Mouse (Mus musculus) frontal cortex, postnatal 36 days (tissue): ENCODE measurements around the gene Hsd3b6.
"Not testable (repeated sequence)": the region's sequence is repeated elsewhere in the genome, so short reads cannot be mapped to it uniquely, and the experiment has no call there.

Experiments
- DNase-seq, 2 experiments: peaks; one replicate each; pipeline ENCODE4 v3.0.0; 2022; ENCODE audit warnings: low spot score in 2 of 2

Gene Hsd3b6

GRCm38 (mm10) chr3:98814101-98814670, at the start of gene Hsd3b6:
Gene Hsd3b6, minus strand, starts transcription at chr3:98814443.
- no peak for DNase-seq

- no peak for DNase-seq
These were observed 48.6 kb upstream of the Hsd3b6 start for GRCm38 (mm10) chr3:98862800-98863199.

- DNase-seq, result no peak
These were observed 45.3 kb upstream of the Hsd3b6 start, which contains the start of gene Hsd3b1 for GRCm38 (mm10) chr3:98859576-98859975. Gene Hsd3b1, minus strand, starts transcription at chr3:98859794.

- DNase-seq, result no peak
These were observed 43.8 kb upstream of the Hsd3b6 start for GRCm38 (mm10) chr3:98858051-98858450.

- no peak for DNase-seq
These were observed 42.6 kb upstream of the Hsd3b6 start for GRCm38 (mm10) chr3:98856892-98857291.

- no peak for DNase-seq
These were observed 40.9 kb upstream of the Hsd3b6 start for GRCm38 (mm10) chr3:98855160-98855559.

GRCm38 (mm10) chr3:98853685-98854084, 39.4 kb upstream of the Hsd3b6 start:
- no peak for DNase-seq

GRCm38 (mm10) chr3:98853051-98853450, 38.8 kb upstream of the Hsd3b6 start:
- no peak for DNase-seq

GRCm38 (mm10) chr3:98852631-98853030, 38.4 kb upstream of the Hsd3b6 start:
- no peak for DNase-seq

GRCm38 (mm10) chr3:98851853-98852252, 37.6 kb upstream of the Hsd3b6 start:
- DNase-seq, result no peak

GRCm38 (mm10) chr3:98850262-98850661, 36.0 kb upstream of the Hsd3b6 start:
- DNase-seq, result no peak

GRCm38 (mm10) chr3:98848898-98849297, 34.7 kb upstream of the Hsd3b6 start:
- DNase-seq, result no peak

- DNase-seq, result not testable (repeated sequence)
These were observed 1.6 kb downstream of the Hsd3b6 start for GRCm38 (mm10) chr3:98812653-98813052.

- not testable (repeated sequence) for DNase-seq
These were observed 9.2 kb downstream of the Hsd3b6 start for GRCm38 (mm10) chr3:98805032-98805431.

GRCm38 (mm10) chr3:98786551-98786950, 27.7 kb downstream of the Hsd3b6 start:
- DNase-seq, result no peak

- no peak for DNase-seq
These were observed 31.9 kb downstream of the Hsd3b6 start for GRCm38 (mm10) chr3:98782181-98782868.

GRCm38 (mm10) chr3:98780921-98781320, 33.3 kb downstream of the Hsd3b6 start:
- DNase-seq, result no peak

GRCm38 (mm10) chr3:98764155-98764554, 50.1 kb downstream of the Hsd3b6 start:
- no peak for DNase-seq

- DNase-seq, result no peak
These were observed 57.4 kb downstream of the Hsd3b6 start for GRCm38 (mm10) chr3:98756836-98757235.
